Mouse (Mus musculus) liver, postnatal 0 days (tissue): ENCODE measurements around the gene Zfp217.

ENCODE experiments used
- CTCF ChIP-seq: sonication (generic); IDR thresholded peaks from 2 replicates; pipeline ENCODE4 v1.5.1; 2016; ENCODE audit warnings: antibody characterized with exemption, low read depth
- EP300 ChIP-seq: IDR thresholded peaks from 2 replicates; pipeline ENCODE4 v1.6.1; 2016; ENCODE audit warnings: antibody characterized with exemption, low read depth, mild to moderate bottlenecking

DNA sequence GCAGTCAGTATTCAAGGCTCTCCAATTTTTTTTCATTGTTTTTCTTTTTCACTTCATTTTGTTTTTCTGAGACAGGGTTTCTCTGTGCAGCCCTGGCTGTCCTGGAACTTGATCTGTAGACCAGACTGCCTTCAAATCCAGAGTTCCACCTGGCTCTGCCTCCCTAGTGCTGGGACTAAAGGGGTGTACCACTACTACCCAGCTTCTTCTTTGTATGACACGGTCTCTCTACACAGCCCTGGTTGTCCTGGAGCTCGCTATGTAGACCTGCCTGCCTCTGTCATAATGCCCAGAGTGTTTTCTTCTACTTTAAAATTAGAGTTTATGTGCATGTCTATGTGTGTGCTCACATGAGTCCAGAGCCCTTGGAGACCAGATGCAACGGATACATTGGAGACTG, 27.3 kb upstream of the Zfp217 start:
- TF ChIP-seq EP300 (no peak), CTCF (no peak)
